Mouse (Mus musculus): ENCODE measurements at regions not wholly inside any gene's neighbourhood (a gene's known extent, or its start where the extent isn't known, plus 50 kb on each side); places are given as distances from the start of the nearest gene placed in this dataset.

- 80% methylated on average over 19 of the region's 19 CpGs for WGBS
- Histone ChIP-seq H3K36me3 (ENCODE audit: control insufficient read depth, insufficient read depth, low read length) (no peaks in the 10 kb centered on the region), H3K4me1 (ENCODE audit: control insufficient read depth, insufficient read depth, low read length) (peaks cover 23% of the 10 kb centered on the region), H3K27ac (replicated peaks; ENCODE audit: low read depth, low read length) (no peak overlapping the region), H3K9ac (ENCODE audit: low read depth, low read length, severe bottlenecking) (no peak overlapping the region), H3K4me3 (replicated peaks; ENCODE audit: low read length) (no peak overlapping the region), H3K27me3 (ENCODE audit: control insufficient read depth, insufficient read depth, low read length) (no peaks in the 10 kb centered on the region), H3K4me2 (replicated peaks; ENCODE audit: low read depth, low read length, severe bottlenecking) (no peak overlapping the region), H3K9me3 (ENCODE audit: control insufficient read depth, low read length) (no peaks in the 10 kb centered on the region)
- DNase-seq (ENCODE audit: low spot score) = no peak
- ATAC-seq (ENCODE audit: low FRiP score, low read depth) = no peak
- TF ChIP-seq POLR2A (IDR thresholded peaks at IDR 0.05; ENCODE audit: borderline replicate concordance, extremely low read depth, insufficient read depth, insufficient read length) = no peak
Observed at GRCm38 (mm10) chr5:64576426-64577262, 226.5 kb upstream of the Klf3 start.

DNA sequence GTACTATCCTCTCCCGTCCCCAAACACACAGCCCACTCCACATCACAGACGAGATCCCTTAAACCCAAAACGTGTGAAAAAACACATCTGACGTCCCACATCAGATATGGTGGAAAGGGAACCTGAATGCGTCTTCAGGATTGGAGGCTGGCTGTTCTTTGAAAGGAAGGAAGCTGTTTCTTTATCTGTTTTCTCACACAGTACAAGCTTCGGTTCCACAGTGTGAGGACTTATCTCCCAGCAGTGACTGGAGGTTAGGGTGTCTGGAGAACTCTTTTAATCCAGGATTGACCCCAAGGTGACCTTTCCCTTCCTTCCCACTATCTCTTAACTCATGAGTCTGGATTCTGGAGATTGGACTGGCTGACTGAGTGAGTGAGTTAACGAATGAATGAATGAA is 225.8 kb upstream of the Klf3 start:
- Histone ChIP-seq H3K9ac (ENCODE audit: low read depth, low read length, severe bottlenecking) (no peak overlapping the region), H3K4me1 (ENCODE audit: control insufficient read depth, insufficient read depth, low read length) (peaks cover 23% of the 10 kb centered on the region), H3K4me2 (replicated peaks; ENCODE audit: low read depth, low read length, severe bottlenecking) (no peak overlapping the region), H3K36me3 (ENCODE audit: control insufficient read depth, insufficient read depth, low read length) (no peaks in the 10 kb centered on the region), H3K9me3 (ENCODE audit: control insufficient read depth, low read length) (no peaks in the 10 kb centered on the region), H3K27me3 (ENCODE audit: control insufficient read depth, insufficient read depth, low read length) (no peaks in the 10 kb centered on the region), H3K27ac (replicated peaks; ENCODE audit: low read depth, low read length) (no peak overlapping the region), H3K4me3 (replicated peaks; ENCODE audit: low read length) (no peak overlapping the region)
- ATAC-seq (ENCODE audit: low FRiP score, low read depth) = no peak
- TF ChIP-seq POLR2A (IDR thresholded peaks at IDR 0.05; ENCODE audit: borderline replicate concordance, extremely low read depth, insufficient read depth, insufficient read length) = no peak
- no peak for DNase-seq (ENCODE audit: low spot score)
- 66% methylated on average over 7 of the region's 7 CpGs for WGBS

DNA sequence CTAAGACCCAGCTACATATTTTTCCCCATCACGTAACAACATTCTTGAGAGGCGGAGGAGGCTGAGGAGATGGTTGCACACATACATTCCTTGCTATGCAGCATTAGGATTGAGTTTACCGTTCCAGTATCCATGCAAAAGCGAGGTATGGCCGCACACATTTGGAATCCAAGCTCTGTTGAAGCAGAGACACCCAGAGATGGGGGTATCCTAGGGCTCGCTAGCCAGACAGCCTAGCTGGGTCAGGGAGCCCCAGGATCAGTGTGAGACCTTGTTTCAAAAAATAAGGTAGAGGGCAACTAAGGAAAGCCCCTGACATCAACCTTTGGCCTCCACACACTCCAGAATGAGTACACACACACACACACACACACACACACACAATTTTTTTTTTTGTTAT is 224.7 kb upstream of the Klf3 start:
- Histone ChIP-seq H3K27ac (replicated peaks; ENCODE audit: low read depth, low read length) (no peak overlapping the region), H3K9me3 (ENCODE audit: control insufficient read depth, low read length) (no peaks in the 10 kb centered on the region), H3K4me1 (ENCODE audit: control insufficient read depth, insufficient read depth, low read length) (peaks cover 23% of the 10 kb centered on the region), H3K36me3 (ENCODE audit: control insufficient read depth, insufficient read depth, low read length) (no peaks in the 10 kb centered on the region), H3K4me2 (replicated peaks; ENCODE audit: low read depth, low read length, severe bottlenecking) (no peak overlapping the region), H3K9ac (ENCODE audit: low read depth, low read length, severe bottlenecking) (no peak overlapping the region), H3K4me3 (replicated peaks; ENCODE audit: low read length) (no peak overlapping the region), H3K27me3 (ENCODE audit: control insufficient read depth, insufficient read depth, low read length) (no peaks in the 10 kb centered on the region)
- ATAC-seq (ENCODE audit: low FRiP score, low read depth) (no peak), DNase-seq (ENCODE audit: low spot score) (no peak)
- TF ChIP-seq POLR2A (IDR thresholded peaks at IDR 0.05; ENCODE audit: borderline replicate concordance, extremely low read depth, insufficient read depth, insufficient read length) = no peak
- 85% methylated on average over 6 of the region's 6 CpGs for WGBS

DNA sequence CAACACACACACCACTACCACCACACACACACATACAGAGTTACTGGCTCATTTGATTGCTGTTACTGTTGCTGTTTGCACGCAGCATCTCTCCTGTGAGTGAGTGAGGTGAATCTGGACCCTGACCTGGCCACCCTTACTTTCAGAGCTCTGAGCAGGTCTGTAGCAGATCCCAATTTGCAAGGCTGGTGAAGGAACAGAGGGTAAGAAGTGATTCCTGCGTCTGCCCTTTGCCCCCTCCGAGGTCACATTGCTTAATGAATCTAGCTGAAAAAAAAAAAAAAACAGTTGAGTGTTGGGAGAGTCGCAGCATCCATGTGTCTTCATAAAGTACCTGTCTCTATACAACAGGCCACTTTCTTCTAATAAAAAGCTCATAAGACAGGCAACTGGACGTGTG is 224.1 kb upstream of the Klf3 start:
- no peak for DNase-seq (ENCODE audit: low spot score)
- Histone ChIP-seq H3K36me3 (ENCODE audit: control insufficient read depth, insufficient read depth, low read length) (no peaks in the 10 kb centered on the region), H3K4me3 (replicated peaks; ENCODE audit: low read length) (no peak overlapping the region), H3K4me1 (ENCODE audit: control insufficient read depth, insufficient read depth, low read length) (peaks cover 23% of the 10 kb centered on the region), H3K9ac (ENCODE audit: low read depth, low read length, severe bottlenecking) (no peak overlapping the region), H3K27me3 (ENCODE audit: control insufficient read depth, insufficient read depth, low read length) (no peaks in the 10 kb centered on the region), H3K4me2 (replicated peaks; ENCODE audit: low read depth, low read length, severe bottlenecking) (no peak overlapping the region), H3K27ac (replicated peaks; ENCODE audit: low read depth, low read length) (no peak overlapping the region), H3K9me3 (ENCODE audit: control insufficient read depth, low read length) (no peaks in the 10 kb centered on the region)
- no peak for TF ChIP-seq POLR2A (IDR thresholded peaks at IDR 0.05; ENCODE audit: borderline replicate concordance, extremely low read depth, insufficient read depth, insufficient read length)
- ATAC-seq (ENCODE audit: low FRiP score, low read depth) = no peak
- 26% methylated on average over 5 of the region's 5 CpGs for WGBS

DNA sequence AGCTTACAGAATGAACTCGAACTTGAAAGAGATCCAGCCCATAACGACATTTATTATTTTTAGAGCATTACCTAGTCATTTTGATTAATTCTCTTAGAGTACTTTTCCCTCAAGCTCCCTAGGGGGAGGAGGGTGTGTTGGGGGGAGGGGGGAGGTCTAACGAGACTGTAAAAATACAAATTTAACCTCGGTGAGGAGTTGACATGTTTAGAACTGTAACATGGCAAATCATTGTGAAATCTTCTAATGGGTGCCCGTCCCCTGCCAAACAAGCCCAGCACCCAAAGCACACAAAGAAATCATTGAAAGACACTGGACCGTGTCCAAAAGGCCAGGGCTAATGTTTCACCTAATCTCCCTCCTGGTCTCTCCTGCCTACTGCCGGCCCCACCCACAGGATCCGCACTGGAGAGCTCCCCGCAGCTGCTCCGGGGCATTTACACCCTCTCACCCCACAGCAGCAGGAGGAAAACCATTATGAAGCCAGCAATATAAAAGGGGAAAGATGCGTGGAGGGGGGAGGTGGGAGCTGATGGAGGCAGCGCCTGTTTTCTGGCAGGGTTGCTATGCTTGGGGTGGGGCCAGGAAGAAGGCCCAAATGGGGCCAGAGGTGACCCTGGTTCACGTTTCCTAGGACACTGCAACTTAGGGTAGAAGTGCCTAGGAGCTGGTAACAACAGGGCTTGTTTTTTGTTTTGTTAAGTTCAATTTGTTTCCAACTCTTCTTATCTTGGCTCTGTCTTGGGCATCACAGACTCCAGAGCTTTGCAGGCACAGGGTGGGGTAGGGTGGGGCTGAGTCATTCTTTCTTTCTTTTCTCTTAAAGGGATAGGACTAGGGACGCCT is 223.5 kb upstream of the Klf3 start:
- Histone ChIP-seq H3K36me3 (ENCODE audit: control insufficient read depth, insufficient read depth, low read length) (no peaks in the 10 kb centered on the region), H3K27ac (replicated peaks; ENCODE audit: low read depth, low read length) (peak overlapping the region; percentile 56), H3K4me2 (replicated peaks; ENCODE audit: low read depth, low read length, severe bottlenecking) (peak overlapping the region; percentile 34), H3K4me1 (ENCODE audit: control insufficient read depth, insufficient read depth, low read length) (peaks cover 23% of the 10 kb centered on the region), H3K27me3 (ENCODE audit: control insufficient read depth, insufficient read depth, low read length) (no peaks in the 10 kb centered on the region), H3K9ac (ENCODE audit: low read depth, low read length, severe bottlenecking) (no peak overlapping the region), H3K9me3 (ENCODE audit: control insufficient read depth, low read length) (no peaks in the 10 kb centered on the region), H3K4me3 (replicated peaks; ENCODE audit: low read length) (no peak overlapping the region; the same call in 1 of the 2 replicates)
- DNase-seq (ENCODE audit: low spot score) (peak; percentile 63), ATAC-seq (ENCODE audit: low FRiP score, low read depth) (peak; percentile 55; the same call in 1 of the 2 replicates)
- no peak for TF ChIP-seq POLR2A (IDR thresholded peaks at IDR 0.05; ENCODE audit: borderline replicate concordance, extremely low read depth, insufficient read depth, insufficient read length)
- 5% methylated on average over 14 of the region's 14 CpGs for WGBS
